Mouse (Mus musculus) cerebellum, adult 11 months (tissue): ENCODE measurements at regions not wholly inside any gene's neighbourhood (a gene's known extent, or its start where the extent isn't known, plus 50 kb on each side); places are given as distances from the start of the nearest gene placed in this dataset.

Source experiments
- DNase-seq: peaks from one replicate; pipeline ENCODE4 v3.0.0; 2022

DNA sequence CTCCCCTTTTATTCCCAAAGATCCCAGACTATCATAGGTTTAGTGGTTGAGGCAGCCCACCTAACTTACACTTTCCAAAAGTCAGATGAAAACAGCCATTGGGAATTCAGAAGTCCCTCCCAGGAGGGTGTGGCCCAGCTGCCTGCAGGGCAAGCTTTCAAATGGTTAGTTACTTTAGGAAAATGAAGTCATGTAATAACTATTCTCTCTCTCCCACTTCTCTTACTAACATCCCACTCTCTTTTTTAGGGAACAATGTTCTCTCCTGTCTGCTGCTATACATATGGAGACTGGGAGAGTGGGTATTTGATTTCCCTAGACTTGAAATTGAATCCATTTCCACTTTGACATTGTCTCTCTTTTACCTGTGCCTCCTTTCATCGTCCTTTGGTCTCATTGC, 55.0 kb downstream of the Zfp648 start:
- no peak for DNase-seq

DNA sequence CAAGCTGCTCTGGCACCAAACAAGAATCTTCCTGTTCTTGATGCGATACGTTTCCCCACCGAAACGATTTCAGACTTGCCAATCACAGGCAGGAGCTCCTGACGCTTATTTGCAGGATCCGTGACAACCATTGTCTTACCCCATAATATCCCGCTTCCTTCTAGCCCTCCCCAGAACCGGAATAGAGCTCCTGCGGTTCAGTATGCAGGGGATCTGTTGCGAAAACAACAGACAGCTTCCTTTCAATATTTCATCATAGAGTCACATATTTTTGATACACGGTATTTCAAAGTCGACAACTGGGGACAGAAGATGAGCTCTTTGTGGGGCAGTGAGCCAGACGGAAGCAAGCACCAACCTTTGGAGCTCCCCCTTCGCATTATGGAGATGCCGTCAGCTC, 55.8 kb downstream of the Zfp648 start:
- DNase-seq: no peak

DNA sequence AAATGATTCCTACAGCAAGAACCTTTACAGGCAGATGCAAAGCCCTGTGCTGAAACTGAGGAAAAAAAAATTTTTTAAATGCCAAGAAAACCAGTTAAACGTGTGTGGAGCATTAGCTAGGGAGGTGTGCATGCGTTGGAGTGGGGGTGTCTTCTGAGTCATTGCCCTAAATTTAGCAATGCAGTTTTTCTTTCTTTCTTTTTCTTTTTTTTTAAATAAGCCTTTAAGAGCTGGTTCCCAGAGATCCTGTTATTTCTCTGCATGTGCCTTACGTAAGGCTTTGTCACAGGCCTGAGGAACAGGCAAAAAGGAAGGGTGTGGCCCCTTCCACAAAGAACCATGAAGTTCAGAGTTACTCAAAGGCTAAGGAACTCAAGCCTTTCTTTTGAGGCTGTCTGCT, 57.5 kb downstream of the Zfp648 start:
- no peak for DNase-seq

DNA sequence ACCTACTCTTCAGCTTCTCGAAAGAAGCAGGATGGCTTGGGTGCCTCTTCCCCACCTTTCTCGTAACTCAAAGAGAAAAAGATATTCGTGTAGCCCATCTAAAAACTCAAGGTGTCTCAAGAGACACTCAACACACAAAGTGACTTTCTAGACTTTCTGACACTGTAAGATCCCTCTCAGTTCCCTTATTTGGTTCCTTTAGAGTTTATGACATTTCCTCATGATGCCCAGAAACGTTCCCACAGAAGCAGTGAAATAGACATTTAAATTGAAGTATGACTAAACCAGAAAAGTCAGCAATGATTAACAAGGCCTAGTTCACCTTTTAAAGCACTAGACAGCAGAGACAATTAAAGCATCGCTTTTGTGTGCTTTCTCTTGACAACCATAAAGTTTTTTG, 59.4 kb downstream of the Zfp648 start:
- DNase-seq: no peak

DNA sequence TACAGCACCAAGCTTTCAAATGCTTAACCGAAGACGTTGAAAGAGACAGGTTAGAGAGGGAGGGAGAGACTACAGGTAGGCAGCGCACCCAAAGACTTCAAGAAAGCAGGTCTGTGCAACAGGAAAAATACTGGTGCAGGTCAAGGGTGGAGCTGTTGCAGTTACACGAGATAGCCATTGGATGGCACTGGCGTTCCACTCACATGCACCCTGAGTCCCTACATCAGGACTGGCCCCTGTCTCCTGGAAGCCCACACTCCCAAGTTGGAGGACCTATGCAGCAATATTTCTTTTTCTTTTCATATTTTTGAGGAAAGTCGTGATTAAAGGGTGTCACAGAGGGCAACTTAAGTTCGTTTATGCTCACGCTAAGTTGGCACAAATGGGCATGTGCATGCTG, 80.5 kb downstream of the Zfp648 start:
- DNase-seq: peak; percentile 12

DNA sequence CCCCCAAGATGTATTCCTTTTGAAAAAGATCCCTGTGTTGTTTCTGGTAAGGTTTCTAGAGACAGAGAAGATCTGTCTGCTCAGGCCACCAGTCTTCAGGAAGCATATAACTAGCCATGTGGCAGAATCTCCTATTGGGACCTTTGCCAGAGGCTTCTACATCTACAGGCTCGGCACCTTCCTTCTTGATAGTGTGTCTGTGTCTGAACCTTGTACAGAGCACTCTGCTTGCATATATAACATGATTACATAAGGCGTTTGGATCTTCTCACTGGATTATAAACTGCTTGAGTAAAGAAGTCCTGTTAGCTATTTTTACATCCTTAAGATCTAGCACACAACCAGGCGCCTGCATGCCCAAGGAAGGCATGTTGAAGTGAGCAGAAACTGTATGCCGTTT, 85.1 kb downstream of the Zfp648 start:
- no peak for DNase-seq

DNA sequence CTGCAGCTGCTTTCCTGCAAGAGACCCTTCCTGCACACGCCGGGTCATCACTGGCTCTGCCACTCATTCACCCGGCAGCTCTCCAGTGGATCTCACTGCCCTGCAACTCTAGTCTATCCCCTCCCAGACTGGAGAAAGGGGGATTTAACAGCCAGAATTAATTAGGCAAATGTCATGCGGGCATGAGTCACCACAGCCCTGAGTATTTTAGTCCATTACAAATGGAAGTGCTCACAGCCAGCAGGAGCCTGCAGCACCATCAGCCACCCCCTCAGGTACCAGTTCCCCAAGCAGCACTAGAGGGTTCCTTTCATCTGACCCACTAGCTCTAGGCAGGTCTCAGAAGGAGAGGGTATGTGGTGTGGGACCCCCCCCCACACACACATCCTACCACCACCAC, 91.7 kb downstream of the Zfp648 start:
- DNase-seq: no peak

DNA sequence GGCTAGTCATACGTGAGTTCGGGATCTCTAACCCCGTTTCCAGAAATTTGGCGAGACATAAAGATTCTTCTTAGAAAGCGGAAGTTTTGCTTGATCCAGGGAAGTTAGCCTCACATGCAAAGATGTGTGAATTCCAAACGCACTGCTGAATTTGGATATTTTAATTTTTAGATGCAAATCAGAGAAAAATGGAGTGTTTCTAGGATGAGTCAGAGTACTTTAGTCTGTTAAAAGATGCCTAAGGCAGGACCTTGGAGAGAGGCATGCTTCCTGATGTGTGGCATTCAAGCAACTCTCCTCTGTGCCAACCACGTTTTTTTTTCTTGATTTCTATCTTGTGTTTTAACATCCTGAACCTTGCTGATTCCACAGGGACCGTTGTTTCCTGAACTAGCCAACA, 95.1 kb downstream of the Zfp648 start:
- no peak for DNase-seq

DNA sequence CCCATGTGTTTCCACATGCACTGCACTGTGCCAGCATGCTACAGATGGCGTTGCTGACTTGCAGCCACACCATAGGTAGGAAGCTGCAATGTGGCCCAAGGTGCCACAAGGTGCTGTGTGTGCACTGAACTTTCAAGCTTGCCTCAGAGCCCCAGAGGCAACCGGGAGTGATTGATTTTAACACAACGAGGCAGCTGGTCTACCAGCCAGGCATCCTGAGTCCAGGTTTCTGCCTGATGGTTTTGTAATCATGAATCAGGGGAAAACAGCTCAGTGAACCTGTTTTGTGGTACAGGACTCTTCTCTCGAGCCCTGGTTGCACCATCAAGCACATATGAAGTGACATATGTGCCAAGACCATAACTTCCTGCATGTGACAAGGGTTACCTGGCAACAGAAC, 98.9 kb downstream of the Zfp648 start:
- no peak for DNase-seq

DNA sequence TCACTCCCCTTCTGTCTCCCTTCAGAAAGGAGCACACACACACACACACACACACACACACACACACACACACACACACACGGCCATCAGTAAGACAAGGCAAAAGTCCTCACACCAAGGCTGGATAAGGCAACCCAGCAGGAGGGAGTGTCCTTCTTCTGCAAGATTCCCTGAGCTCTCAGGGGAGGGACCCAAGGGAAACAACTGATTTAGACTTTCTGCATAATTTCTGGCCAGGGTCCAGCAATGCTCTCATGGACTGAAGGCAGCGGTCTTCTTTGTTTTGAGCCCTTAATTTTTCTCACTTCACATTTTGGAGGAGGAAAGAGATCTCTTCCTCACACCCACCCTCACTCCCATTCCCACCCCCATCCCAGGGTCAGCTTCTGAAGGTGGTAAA, 108.7 kb downstream of the Zfp648 start:
- no peak for DNase-seq
